Comparison of ENCODE assay signal across 8 mouse cellular contexts in genomic region chr5:92679441-92679840, GRCm38 (mm10). TPM values are rescaled to one million over a fixed set of nuclear protein-coding genes. Genes with fewer than 3 reads are reported as not detected.
DNase-seq lines count a peak whose midpoint lies in the region; ATAC-seq and TF ChIP-seq lines count a peak whose summit lies in the region.
"Had no signal": no experiment of that assay in that cellular context is flagged by ENCODE, and none has a peak within 500 bp of the region (broad histone marks: within the 10 kb centered on the region; RNA-seq: fewer than 3 reads in every experiment).

No protein-coding gene starts in this region.

- 33% methylated on average over 4 of the region's 4 CpGs for WGBS in heart, postnatal 0 days
- 32% methylated on average over 4 of the region's 4 CpGs for WGBS in heart, embryonic 10.5 days

- H3K4me1 ChIP-seq in heart, postnatal 0 days (ENCODE audit: control insufficient read depth, insufficient read depth) = peaks cover 17% of the 10 kb centered on the region; the same call in 1 of the 2 replicates
- peaks cover 21% of the 10 kb centered on the region for H3K4me1 ChIP-seq in heart, embryonic 10.5 days

- no peak overlapping the region for H3K9ac ChIP-seq in heart, postnatal 0 days (replicated peaks; ENCODE audit: low read depth, low read length)

- H3K27ac ChIP-seq in heart, postnatal 0 days (ENCODE audit: low read depth) = no peak overlapping the region
- no peak overlapping the region for H3K27ac ChIP-seq in heart, embryonic 10.5 days

- no peaks in the 10 kb centered on the region for H3K9me3 ChIP-seq in heart, postnatal 0 days (replicated peaks; ENCODE audit: control insufficient read depth, low read length)
- no peaks in the 10 kb centered on the region for H3K9me3 ChIP-seq in heart, embryonic 10.5 days

- TF ChIP-seq EP300 in heart, postnatal 0 days (IDR thresholded peaks at IDR 0.05; ENCODE audit: low read depth) = no peak

- H3K4me3 ChIP-seq in heart, postnatal 0 days (ENCODE audit: low read depth, low read length) = no peak overlapping the region
- no peak overlapping the region for H3K4me3 ChIP-seq in heart, embryonic 10.5 days

- no peak overlapping the region for H3K4me2 ChIP-seq in heart, postnatal 0 days (ENCODE audit: low read depth, low read length)

- H3K36me3 ChIP-seq in heart, postnatal 0 days (replicated peaks; ENCODE audit: control insufficient read depth, insufficient read depth, low read length) = no peaks in the 10 kb centered on the region
- no peaks in the 10 kb centered on the region for H3K36me3 ChIP-seq in heart, embryonic 10.5 days

- peak; percentile 51 for DNase-seq in heart, postnatal 0 days (ENCODE audit: low spot score)
- no peak for DNase-seq in heart, embryonic 10.5 days (ENCODE audit: low spot score)
- DNase-seq in urinary bladder, postnatal 14 days (ENCODE audit: low spot score) = peak; percentile 18
- DNase-seq in urinary bladder, postnatal 25 days (ENCODE audit: low spot score) = no peak
- DNase-seq in heart, postnatal 10 days = peak; percentile 39 to 58
- DNase-seq in retina, adult 2 months (ENCODE audit: low read depth, low spot score) = peak; percentile 29
- DNase-seq in urinary bladder, adult 18-20 months (ENCODE audit: low spot score in 2 of 2) = no peak

- H3K27me3 ChIP-seq in heart, postnatal 0 days (ENCODE audit: control insufficient read depth, insufficient read depth, low read length) = no peaks in the 10 kb centered on the region
- H3K27me3 ChIP-seq in heart, embryonic 10.5 days (ENCODE audit: insufficient read depth, poor library complexity, severe bottlenecking) = peaks cover 6% of the 10 kb centered on the region; the same call in 1 of the 2 replicates

- intact Hi-C loops in heart, postnatal 10 days (cut with DNase I) = loop anchor here (1.0 kb wide), 1 partner anchor 47 kb away; no protein-coding TSS in a partner anchor

- peak; percentile 79 for TF ChIP-seq CTCF in heart, postnatal 0 days (IDR thresholded peaks at IDR 0.05; ENCODE audit: low read depth)

- ATAC-seq in heart, postnatal 0 days (ENCODE audit: insufficient read depth, low read depth) = no peak

RNA-seq across cellular contexts. Expression of gene Shroom3, which starts 3.8 kb away (rescaled TPM):
- total RNA-seq in heart, postnatal 0 days (2014; rRNA removed; ENCODE audit: low replicate concordance) = 72.4 and 76.9 TPM in 2 replicates
- polyA plus RNA-seq in heart, postnatal 0 days (2015; fragmentation: Nextera tagmentation; extraction: Ambion mirVana) = 11.6 and 13.3 TPM in 2 replicates
- 11.4 and 11.6 TPM in 2 replicates for polyA plus RNA-seq in heart, embryonic 10.5 days (2016; fragmentation: Nextera tagmentation; extraction: Ambion mirVana)
- total RNA-seq in heart, postnatal 10 days (2021) = 10 to 100 TPM; 32.5 to 45.5 TPM
- total RNA-seq: neutrophil, adult 5-6 weeks had no signal

RNA-seq across cellular contexts. Expression of gene Ccdc158, which starts 4.4 kb away (rescaled TPM):
- 1.7 TPM in 1 of 2 replicates, not detected in the other for total RNA-seq in heart, postnatal 0 days (2014; rRNA removed; ENCODE audit: low replicate concordance)
- polyA plus RNA-seq in heart, postnatal 0 days (2015; fragmentation: Nextera tagmentation; extraction: Ambion mirVana) = 0.27 and 0.45 TPM in 2 replicates
- 0.87 and 0.90 TPM in 2 replicates for polyA plus RNA-seq in heart, embryonic 10.5 days (2016; fragmentation: Nextera tagmentation; extraction: Ambion mirVana)
- under 1 TPM in 1 of 2 experiments, not detected in 1; 0.10 TPM for total RNA-seq in heart, postnatal 10 days (2021)

Comparison
In these comparisons a context has a peak if more than half of its experiments do, and no peak if none do; other contexts are left out.
1. DNase-seq: peak in heart, postnatal 0 days (single experiment), urinary bladder, postnatal 14 days (single experiment), heart, postnatal 10 days (2 of 2) and retina, adult 2 months (single experiment); none in heart, embryonic 10.5 days (single experiment), urinary bladder, postnatal 25 days (single experiment) and urinary bladder, adult 18-20 months (0 of 2).